Mouse (Mus musculus) limb, embryonic 12.5 days (tissue): Measurements from ENCODE around the gene Gm28635. TPM values are rescaled to one million over a fixed set of nuclear protein-coding genes. Genes with fewer than 3 reads are reported as not detected.

Experiments used
- ATAC-seq: fragments of 200-750 bp; cut with Nextera tagmentation; 2 replicates; pipeline ENCODE4 v1.8.0; 2017; ENCODE audit warnings: low read depth, moderate TSS enrichment; ENCODE audit not compliant: insufficient number of reproducible peaks, insufficient read depth, low FRiP score, low TSS enrichment
- H3K27ac ChIP-seq: fragments of 300-500 bp; sonication (generic); 2 replicates; pipeline ENCODE4 v1.5.1; 2016; ENCODE audit warnings: mild to moderate bottlenecking, moderate library complexity
- H3K27me3 ChIP-seq: fragments of 300-500 bp; sonication (generic); 2 replicates; pipeline ENCODE4 v1.6.1; 2016; ENCODE audit warnings: mild to moderate bottlenecking, moderate library complexity
- H3K36me3 ChIP-seq: fragments of 300-500 bp; sonication (generic); 2 replicates; pipeline ENCODE4 v1.6.1; 2016; ENCODE audit warnings: mild to moderate bottlenecking, moderate library complexity
- H3K4me1 ChIP-seq: fragments of 300-500 bp; sonication (generic); replicated peaks from 2 replicates; pipeline ENCODE4 v1.6.1; 2016
- H3K4me2 ChIP-seq: fragments of 300-500 bp; sonication (generic); 2 replicates; pipeline ENCODE4 v1.6.1; 2016; ENCODE audit warnings: mild to moderate bottlenecking, moderate library complexity
- H3K4me3 ChIP-seq: fragments of 300-500 bp; sonication (generic); replicated peaks from 2 replicates; pipeline ENCODE4 v1.5.1; 2016; ENCODE audit warnings: mild to moderate bottlenecking
- H3K9ac ChIP-seq: fragments of 300-500 bp; sonication (generic); replicated peaks from 2 replicates; pipeline ENCODE4 v1.6.1; 2016; ENCODE audit warnings: mild to moderate bottlenecking, moderate library complexity
- H3K9me3 ChIP-seq: fragments of 300-500 bp; sonication (generic); 2 replicates; pipeline ENCODE4 v1.6.1; 2016; ENCODE audit warnings: mild to moderate bottlenecking, moderate library complexity
- WGBS: fragments of 180-500 bp; shearing (Covaris S2); methylation state at CpG from one replicate; pipeline ENCODE4 v1.1.7; 2016; 5-methylcytosine and 5-hydroxymethylcytosine counted together
- polyA plus RNA-seq: library from polyadenylated mRNA; unstranded; fragments of >200 nt; fragmentation: Nextera tagmentation; extraction: Ambion mirVana; gene quantifications from 2 replicates; pipeline ENCODE4 v1.2.1, GENCODE M21; 2016

The Gm28635 gene
- polyA plus RNA-seq, 1 experiment from 2014 or later: not detected

GRCm38 (mm10) chr2:84574130-84574529 lies 103.7 kb downstream of the Gm28635 start:
- Histone ChIP-seq H3K27ac (no peak overlapping the region), H3K4me3 (no peak overlapping the region), H3K4me2 (no peak overlapping the region), H3K36me3 (no peaks in the 10 kb centered on the region), H3K9me3 (no peaks in the 10 kb centered on the region), H3K27me3 (no peaks in the 10 kb centered on the region), H3K4me1 (no peaks in the 10 kb centered on the region), H3K9ac (no peak overlapping the region)
- WGBS: 96% methylated on average over 4 of the region's 4 CpGs
- no peak for ATAC-seq

DNA sequence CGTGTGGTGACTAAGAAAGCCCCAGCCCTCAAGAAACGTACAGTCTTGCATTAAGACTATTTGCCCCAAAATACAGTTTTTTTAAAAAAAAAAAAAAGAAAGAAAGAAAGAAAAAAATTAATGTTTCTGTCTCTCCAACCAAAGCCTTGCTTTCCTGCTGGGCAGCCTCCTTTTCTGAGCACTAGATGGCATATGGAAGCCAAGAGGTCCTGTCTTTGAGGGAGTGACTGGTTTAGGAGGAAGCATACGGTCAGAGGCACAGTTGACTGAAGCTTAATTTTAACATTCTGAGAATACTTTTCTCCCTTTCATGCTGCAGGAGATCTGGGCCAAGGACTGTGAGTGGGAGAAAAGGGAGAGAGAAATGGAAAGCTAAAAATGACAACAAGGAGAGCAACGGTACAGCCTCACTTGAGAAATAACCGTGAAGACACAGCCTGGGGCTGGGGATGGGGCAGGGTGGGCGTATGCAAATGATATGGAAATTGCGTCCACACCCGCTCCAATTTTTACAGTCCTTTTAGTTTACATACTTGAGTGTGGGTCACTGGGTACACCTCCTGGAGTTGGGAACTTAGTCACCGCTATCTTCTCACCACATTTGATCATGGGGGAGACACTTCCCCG lies 120.8 kb downstream of the Gm28635 start:
- no peaks in the 10 kb centered on the region for H3K36me3 ChIP-seq
- H3K4me1 ChIP-seq: no peaks in the 10 kb centered on the region
- H3K4me3 ChIP-seq: no peak overlapping the region
- WGBS: 44% methylated on average over 10 of the region's 10 CpGs
- no peak overlapping the region for H3K27ac ChIP-seq
- H3K9me3 ChIP-seq: no peaks in the 10 kb centered on the region
- peak overlapping the region; percentile 21; the same call in 1 of the 2 replicates for H3K4me2 ChIP-seq
- no peaks in the 10 kb centered on the region for H3K27me3 ChIP-seq
- ATAC-seq: no peak
- H3K9ac ChIP-seq: no peak overlapping the region

Other genes starting within 250 kb of the Gm28635 start
- 15.1 and 16.2 TPM in 2 replicates for gene Tfpi, start 201.3 kb downstream of the Gm28635 start, polyA plus RNA-seq
- gene Ctnnd1, start 27.3 kb downstream of the Gm28635 start, polyA plus RNA-seq: 42.0 and 49.6 TPM in 2 replicates
- 0.35 and 0.53 TPM in 2 replicates for gene Btbd18, start 19.0 kb downstream of the Gm28635 start, polyA plus RNA-seq
- 438 and 451 TPM in 2 replicates for gene Selenoh, start 7.3 kb downstream of the Gm28635 start, polyA plus RNA-seq
- gene Med19, start 361 bp upstream of the Gm28635 start, polyA plus RNA-seq: 37.4 TPM in 2 replicates
- gene Tmx2, start 1.1 kb upstream of the Gm28635 start, polyA plus RNA-seq: 115 and 118 TPM in 2 replicates
- gene Zdhhc5, start 37.1 kb upstream of the Gm28635 start, polyA plus RNA-seq: 32.0 and 38.3 TPM in 2 replicates
- 42.8 and 47.1 TPM in 2 replicates for gene Clp1, start 49.3 kb upstream of the Gm28635 start, polyA plus RNA-seq
- 13.9 and 14.1 TPM in 2 replicates for gene Ypel4, start 56.0 kb upstream of the Gm28635 start, polyA plus RNA-seq
- gene Gm19426, start 65.6 kb upstream of the Gm28635 start, polyA plus RNA-seq: 10.4 and 14.8 TPM in 2 replicates
- 11.5 and 14.3 TPM in 2 replicates for gene Serping1, start 97.4 kb upstream of the Gm28635 start, polyA plus RNA-seq
- 23.2 and 29.0 TPM in 2 replicates for gene Ube2l6, start 120.8 kb upstream of the Gm28635 start, polyA plus RNA-seq
- gene Smtnl1, start 144.6 kb upstream of the Gm28635 start, polyA plus RNA-seq: 0.19 and 0.49 TPM in 2 replicates
- 38.8 and 43.3 TPM in 2 replicates for gene Timm10, start 149.0 kb upstream of the Gm28635 start, polyA plus RNA-seq
- 21.1 and 23.8 TPM in 2 replicates for gene Slc43a1, start 160.8 kb upstream of the Gm28635 start, polyA plus RNA-seq
- gene Rtn4rl2, start 208.7 kb upstream of the Gm28635 start, polyA plus RNA-seq: 0.84 and 0.95 TPM in 2 replicates